Mouse (Mus musculus): Measurements from ENCODE around the gene Olfr380. TPM values are rescaled to one million over a fixed set of nuclear protein-coding genes. Genes with fewer than 3 reads are reported as not detected.

Gene Olfr380
- total RNA-seq (2012; rRNA removed) = not detected in 2 replicates
- not detected for polyA plus RNA-seq (2012; ENCODE audit: insufficient read depth in 1 of 2, insufficient read length in 2 of 2, low read depth in 1 of 2, low replicate concordance in 2 of 2, missing spikeins in 1 of 2)

GRCm38 (mm10) chr11:73457408-73457807, at the start of gene Olfr380:
TSS of gene Olfr380 (minus strand) at chr11:73457508.
- Histone ChIP-seq H3K9ac (ENCODE audit: control insufficient read depth, low read depth, low read length, poor library complexity, severe bottlenecking) (no peak within 1 kb of the TSS), H3K4me3 (ENCODE audit: control insufficient read depth in 1 of 2, insufficient read depth in 1 of 2, low read depth in 2 of 2, low read length in 2 of 2) (no peak within 1 kb of the TSS), H3K27ac (ENCODE audit: control insufficient read depth, low read depth, low read length) (no peak within 1 kb of the TSS), H3K9me3 (replicated peaks; ENCODE audit: insufficient read depth, low read length) (no peaks in the 10 kb centered on the region), H3K36me3 (ENCODE audit: control insufficient read depth in 1 of 2, insufficient read depth in 2 of 2, low read length in 2 of 2) (no peaks in the 10 kb centered on the region), H3K79me2 (ENCODE audit: control insufficient read depth, insufficient read depth, low read length, poor library complexity) (no peaks in the 10 kb centered on the region), H3K27me3 (ENCODE audit: control insufficient read depth in 1 of 2, insufficient read depth in 2 of 2, low read length in 2 of 2) (no peaks in the 10 kb centered on the region), H3K4me1 (ENCODE audit: control insufficient read depth in 1 of 2, insufficient read depth in 2 of 2, low read length in 2 of 2) (no peaks in the 10 kb centered on the region)
- TF ChIP-seq USF1 (IDR thresholded peaks at IDR 0.05; ENCODE audit: low read depth, low read length) (no peak), NRF1 (IDR thresholded peaks at IDR 0.05; ENCODE audit: insufficient read depth, low read depth, low read length, poor library complexity, severe bottlenecking) (no peak), TBP (IDR thresholded peaks at IDR 0.05; ENCODE audit: low read depth, low read length) (no peak), TCF12 (IDR thresholded peaks at IDR 0.05; ENCODE audit: low read depth, low read length) (no peak), KAT2A (conservative IDR thresholded peaks at IDR 0.05; ENCODE audit: low read depth, low read length) (no peak), POLR2AphosphoS5 (IDR thresholded peaks at IDR 0.05; ENCODE audit: borderline replicate concordance, low read depth, low read length) (no peak), CHD2 (IDR thresholded peaks at IDR 0.05; ENCODE audit: low read length) (no peak)
- no peak for DNase-seq (ENCODE audit: low read depth, low spot score)

GRCm38 (mm10) chr11:73491503-73491902, 34.2 kb upstream of the Olfr380 start, which contains the start of gene Olfr381:
TSS of gene Olfr381 (minus strand) at chr11:73491603.
- Histone ChIP-seq H3K9me3 (replicated peaks; ENCODE audit: insufficient read depth, low read length) (no peaks in the 10 kb centered on the region), H3K4me1 (ENCODE audit: control insufficient read depth in 1 of 2, insufficient read depth in 2 of 2, low read length in 2 of 2) (no peaks in the 10 kb centered on the region), H3K27me3 (ENCODE audit: control insufficient read depth in 1 of 2, insufficient read depth in 2 of 2, low read length in 2 of 2) (no peaks in the 10 kb centered on the region), H3K9ac (ENCODE audit: control insufficient read depth, low read depth, low read length, poor library complexity, severe bottlenecking) (no peak within 1 kb of the TSS), H3K36me3 (ENCODE audit: control insufficient read depth in 1 of 2, insufficient read depth in 2 of 2, low read length in 2 of 2) (no peaks in the 10 kb centered on the region), H3K27ac (ENCODE audit: control insufficient read depth, low read depth, low read length) (no peak within 1 kb of the TSS), H3K79me2 (ENCODE audit: control insufficient read depth, insufficient read depth, low read length, poor library complexity) (no peaks in the 10 kb centered on the region), H3K4me3 (ENCODE audit: control insufficient read depth in 1 of 2, insufficient read depth in 1 of 2, low read depth in 2 of 2, low read length in 2 of 2) (no peak within 1 kb of the TSS)
- DNase-seq (ENCODE audit: low read depth, low spot score) = no peak
- TF ChIP-seq NRF1 (IDR thresholded peaks at IDR 0.05; ENCODE audit: insufficient read depth, low read depth, low read length, poor library complexity, severe bottlenecking) (no peak), GATA1 (IDR thresholded peaks at IDR 0.05; ENCODE audit: low read depth, low read length) (no peak), GABPA (IDR thresholded peaks at IDR 0.05; ENCODE audit: low read depth, low read length) (no peak), NELFE (IDR thresholded peaks at IDR 0.05; ENCODE audit: low read depth, low read length) (no peak), EP300 (IDR thresholded peaks at IDR 0.05; ENCODE audit: low read depth in 1 of 2, low read length in 2 of 2) (no peak), CTCF (IDR thresholded peaks at IDR 0.05 in 2 of 3, conservative IDR thresholded peaks at IDR 0.05 in 1 of 3; ENCODE audit: control insufficient read depth in 1 of 3, insufficient read depth in 1 of 3, low read depth in 2 of 3, low read length in 3 of 3, poor library complexity in 1 of 3, severe bottlenecking in 1 of 3) (no peak), SMC3 (IDR thresholded peaks at IDR 0.05; ENCODE audit: low read depth, low read length) (no peak), ZNF384 (IDR thresholded peaks at IDR 0.05; ENCODE audit: low read depth, low read length) (no peak), ZC3H11A (IDR thresholded peaks at IDR 0.05; ENCODE audit: low read depth, low read length) (no peak), POLR2AphosphoS5 (IDR thresholded peaks at IDR 0.05; ENCODE audit: borderline replicate concordance, low read depth, low read length) (no peak), MYC (IDR thresholded peaks at IDR 0.05; ENCODE audit: low read depth, low read length) (no peak), MEF2A (IDR thresholded peaks at IDR 0.05; ENCODE audit: extremely low read depth, insufficient replicate concordance, low read depth, low read length, poor library complexity, severe bottlenecking) (no peak), USF2 (IDR thresholded peaks at IDR 0.05; ENCODE audit: borderline replicate concordance in 1 of 2, insufficient read depth in 1 of 2, low read depth in 1 of 2, low read length in 2 of 2) (no peak), MXI1 (IDR thresholded peaks at IDR 0.05; ENCODE audit: low read depth, low read length) (no peak), ZKSCAN1 (IDR thresholded peaks at IDR 0.05; ENCODE audit: low read depth, low read length) (no peak), CHD2 (IDR thresholded peaks at IDR 0.05; ENCODE audit: low read length) (no peak)

All from MEL (cell line).